Mouse (Mus musculus): ENCODE data around the gene Lcn2. TPM values are rescaled to one million over a fixed set of nuclear protein-coding genes. Genes with fewer than 3 reads are reported as not detected.

The Lcn2 gene
- polyA plus RNA-seq, 1 experiment from 2014 or later, result 8.0 TPM

- WGBS, result 65% methylated on average over 3 of the region's 3 CpGs
- no peak for ATAC-seq (replicated peaks; ENCODE audit: low FRiP score)
Measured at GRCm38 (mm10) chr2:32357710-32358109, 30.3 kb downstream of the Lcn2 start.

GRCm38 (mm10) chr2:32356216-32356615 lies 31.8 kb downstream of the Lcn2 start:
- H3K4me3 ChIP-seq (ENCODE audit: low read depth, low read length), result no peak overlapping the region
- no peak overlapping the region for H3K9ac ChIP-seq (ENCODE audit: low read depth, low read length)
- no peaks in the 10 kb centered on the region for H3K36me3 ChIP-seq (ENCODE audit: control insufficient read depth, insufficient read depth, low read length)
- H3K27me3 ChIP-seq (replicated peaks; ENCODE audit: control insufficient read depth, insufficient read depth, low read length), result peaks cover 18% of the 10 kb centered on the region
- H3K27ac ChIP-seq (ENCODE audit: low read depth, low read length), result no peak overlapping the region
- no peak for ATAC-seq (replicated peaks; ENCODE audit: low FRiP score)
- WGBS, result 75% methylated on average over 10 of the region's 10 CpGs
- H3K4me1 ChIP-seq (replicated peaks; ENCODE audit: control insufficient read depth, insufficient read depth, low read length), result peaks cover 23% of the 10 kb centered on the region
- DNase-seq (ENCODE audit: low spot score), result no peak
- H3K9me3 ChIP-seq (ENCODE audit: control insufficient read depth, low read length), result no peaks in the 10 kb centered on the region
- no peak overlapping the region for H3K4me2 ChIP-seq

More at GRCm38 (mm10) chr2:32357710-32358109, 30.3 kb downstream of the Lcn2 start:
- Histone ChIP-seq H3K4me1 (replicated peaks; ENCODE audit: control insufficient read depth, insufficient read depth, low read length) (peaks cover 20% of the 10 kb centered on the region), H3K4me3 (ENCODE audit: low read depth, low read length) (no peak overlapping the region), H3K27ac (ENCODE audit: low read depth, low read length) (no peak overlapping the region), H3K36me3 (ENCODE audit: control insufficient read depth, insufficient read depth, low read length) (no peaks in the 10 kb centered on the region), H3K4me2 (no peak overlapping the region), H3K9ac (ENCODE audit: low read depth, low read length) (no peak overlapping the region), H3K27me3 (replicated peaks; ENCODE audit: control insufficient read depth, insufficient read depth, low read length) (peaks cover 3% of the 10 kb centered on the region), H3K9me3 (ENCODE audit: control insufficient read depth, low read length) (no peaks in the 10 kb centered on the region)
- DNase-seq (ENCODE audit: low spot score), result no peak

- H3K27ac ChIP-seq (ENCODE audit: low read depth, low read length), result no peak overlapping the region
- H3K9ac ChIP-seq (ENCODE audit: low read depth, low read length), result no peak overlapping the region
- H3K4me3 ChIP-seq (ENCODE audit: low read depth, low read length), result no peak overlapping the region
- DNase-seq (ENCODE audit: low spot score) (no peak), ATAC-seq (replicated peaks; ENCODE audit: low FRiP score) (no peak)
- H3K4me1 ChIP-seq (replicated peaks; ENCODE audit: control insufficient read depth, insufficient read depth, low read length), result peaks cover 17% of the 10 kb centered on the region
- peaks cover 32% of the 10 kb centered on the region for H3K27me3 ChIP-seq (replicated peaks; ENCODE audit: control insufficient read depth, insufficient read depth, low read length)
- no peaks in the 10 kb centered on the region for H3K9me3 ChIP-seq (ENCODE audit: control insufficient read depth, low read length)
- H3K4me2 ChIP-seq, result no peak overlapping the region
- no peaks in the 10 kb centered on the region for H3K36me3 ChIP-seq (ENCODE audit: control insufficient read depth, insufficient read depth, low read length)
- 75% methylated on average over 3 of the region's 3 CpGs for whole genome bisulfite sequencing
Measured at GRCm38 (mm10) chr2:32354336-32354895, 33.6 kb downstream of the Lcn2 start.

DNA sequence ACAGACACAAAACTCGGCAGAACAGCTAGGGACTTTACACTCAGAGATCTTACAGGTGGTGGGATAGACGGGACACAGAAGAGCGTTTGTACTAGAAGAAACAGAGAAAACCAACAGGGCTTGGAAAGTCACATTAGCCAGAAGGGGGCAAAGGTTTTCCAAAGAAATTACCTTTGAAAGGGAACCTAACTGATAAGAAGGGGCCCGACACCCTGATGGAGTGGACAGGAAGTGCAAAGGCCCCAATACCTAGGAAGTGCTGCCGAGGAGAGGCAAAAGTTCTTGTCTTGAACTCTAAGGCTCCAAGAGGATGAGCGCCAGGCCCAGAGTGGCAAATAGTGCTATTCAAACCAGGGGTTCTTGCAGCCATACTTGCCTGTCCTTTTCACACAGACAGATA lies 34.2 kb downstream of the Lcn2 start:
- ATAC-seq (replicated peaks; ENCODE audit: low FRiP score), result no peak
- H3K27ac ChIP-seq (ENCODE audit: low read depth, low read length), result no peak overlapping the region
- H3K9me3 ChIP-seq (ENCODE audit: control insufficient read depth, low read length), result no peaks in the 10 kb centered on the region
- no peaks in the 10 kb centered on the region for H3K36me3 ChIP-seq (ENCODE audit: control insufficient read depth, insufficient read depth, low read length)
- H3K4me1 ChIP-seq (replicated peaks; ENCODE audit: control insufficient read depth, insufficient read depth, low read length), result peaks cover 17% of the 10 kb centered on the region
- H3K27me3 ChIP-seq (replicated peaks; ENCODE audit: control insufficient read depth, insufficient read depth, low read length), result peaks cover 34% of the 10 kb centered on the region
- DNase-seq (ENCODE audit: low spot score), result no peak
- H3K4me2 ChIP-seq, result peak overlapping the region; percentile 98
- no peak overlapping the region for H3K9ac ChIP-seq (ENCODE audit: low read depth, low read length)
- WGBS, result 41% methylated on average over 6 of the region's 6 CpGs
- H3K4me3 ChIP-seq (ENCODE audit: low read depth, low read length), result no peak overlapping the region

DNA sequence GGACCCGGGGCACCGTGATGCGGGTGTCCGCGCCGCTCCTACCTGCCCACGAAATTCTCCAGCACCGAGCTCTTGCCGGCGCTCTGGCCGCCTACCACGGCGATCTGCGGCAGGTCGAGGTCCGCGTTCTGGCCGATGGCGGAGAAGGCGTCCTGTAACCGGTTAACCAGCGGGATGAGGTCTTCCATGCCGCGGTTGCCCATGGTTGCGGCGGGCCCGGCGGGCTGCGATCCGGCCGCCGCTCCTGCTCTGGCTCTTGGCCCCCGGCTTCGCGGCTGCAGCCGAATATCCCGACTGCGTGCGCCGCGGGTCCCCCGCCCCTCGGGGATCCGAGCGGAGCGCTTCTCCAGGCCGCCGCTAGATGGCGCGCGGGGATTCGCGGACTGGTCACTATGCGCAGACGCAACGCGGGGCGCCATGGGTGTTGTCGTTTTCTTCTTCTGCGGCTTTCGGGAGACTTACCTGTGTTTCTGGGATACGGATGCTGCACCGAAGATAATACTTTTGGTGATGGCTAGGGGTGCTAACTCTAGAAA lies 35.0 kb downstream of the Lcn2 start, which contains the start of gene Dnm1:
Gene Dnm1 (minus strand): TSS at position 332 of the 536 bp plus-strand sequence.
- under 1% methylated on average over 63 of the region's 63 CpGs for WGBS
- H3K27ac ChIP-seq (ENCODE audit: low read depth, low read length), result no peak within 1 kb of the TSS
- H3K36me3 ChIP-seq (ENCODE audit: control insufficient read depth, insufficient read depth, low read length), result no peaks in the 10 kb centered on the region
- H3K4me1 ChIP-seq (replicated peaks; ENCODE audit: control insufficient read depth, insufficient read depth, low read length), result peaks cover 17% of the 10 kb centered on the region
- peak; percentile 79 for ATAC-seq (replicated peaks; ENCODE audit: low FRiP score)
- H3K4me3 ChIP-seq (ENCODE audit: low read depth, low read length), result peak within 1 kb of the TSS; percentile 63
- no peaks in the 10 kb centered on the region for H3K9me3 ChIP-seq (ENCODE audit: control insufficient read depth, low read length)
- peak within 1 kb of the TSS; percentile 98 for H3K4me2 ChIP-seq
- peaks cover 38% of the 10 kb centered on the region for H3K27me3 ChIP-seq (replicated peaks; ENCODE audit: control insufficient read depth, insufficient read depth, low read length)
- peak within 1 kb of the TSS; percentile 67 for H3K9ac ChIP-seq (ENCODE audit: low read depth, low read length)
- peak; percentile 91 for DNase-seq (ENCODE audit: low spot score)

DNA sequence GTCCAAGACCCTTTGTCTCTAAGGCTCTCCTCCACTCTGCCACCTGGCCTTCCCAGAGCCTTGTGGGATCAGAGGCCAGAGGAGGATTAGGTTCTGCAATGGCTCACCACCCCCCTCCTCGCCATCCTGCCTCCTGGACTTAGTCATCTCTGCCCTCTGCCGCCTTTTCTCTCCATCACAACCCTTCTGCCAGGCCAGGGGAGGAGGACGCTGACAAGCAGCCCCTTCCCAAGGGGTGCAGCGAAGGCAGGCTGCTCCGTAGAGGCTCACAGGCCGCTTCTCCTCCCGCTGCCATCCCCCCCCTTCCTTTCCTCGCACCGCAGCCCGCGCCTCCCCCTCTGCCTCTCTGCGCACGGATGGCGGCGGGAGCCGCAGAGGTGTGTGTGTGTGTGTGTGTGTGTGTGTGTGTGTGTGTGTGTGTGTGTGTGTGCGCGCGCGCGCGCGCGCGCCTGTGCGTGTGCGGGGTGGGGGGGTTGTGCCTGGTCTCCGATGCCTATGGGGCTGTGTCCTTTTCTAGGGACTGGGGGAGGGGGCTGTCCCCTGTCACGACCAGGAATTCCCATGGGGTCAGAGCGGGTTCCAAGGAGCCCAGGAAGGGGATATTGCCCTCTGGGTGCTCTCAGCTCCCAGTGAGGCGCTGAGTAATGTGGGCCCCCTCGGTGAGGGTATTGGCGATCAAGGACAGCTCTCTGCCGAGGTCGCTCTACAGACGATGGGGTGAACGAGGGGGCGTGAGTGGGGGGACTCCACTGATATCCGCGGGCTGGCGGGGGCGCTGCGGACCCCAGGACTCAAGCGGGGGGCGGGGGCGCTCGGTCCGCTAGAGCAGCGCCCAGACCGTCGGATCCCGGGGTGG lies 35.7 kb downstream of the Lcn2 start, which contains the start of gene Ciz1:
Gene Ciz1 (plus strand): TSS at position 177 of the 856 bp plus-strand sequence.
- peak within 1 kb of the TSS; percentile 98 for H3K4me2 ChIP-seq
- no peak within 1 kb of the TSS for H3K27ac ChIP-seq (ENCODE audit: low read depth, low read length)
- ATAC-seq (replicated peaks; ENCODE audit: low FRiP score), result peak; percentile 24
- DNase-seq (ENCODE audit: low spot score), result no peak
- peaks cover 17% of the 10 kb centered on the region for H3K4me1 ChIP-seq (replicated peaks; ENCODE audit: control insufficient read depth, insufficient read depth, low read length)
- H3K27me3 ChIP-seq (replicated peaks; ENCODE audit: control insufficient read depth, insufficient read depth, low read length), result peaks cover 39% of the 10 kb centered on the region
- WGBS, result 3% methylated on average over 47 of the region's 52 CpGs
- H3K9ac ChIP-seq (ENCODE audit: low read depth, low read length), result peak within 1 kb of the TSS; percentile 67
- no peaks in the 10 kb centered on the region for H3K36me3 ChIP-seq (ENCODE audit: control insufficient read depth, insufficient read depth, low read length)
- H3K4me3 ChIP-seq (ENCODE audit: low read depth, low read length), result peak within 1 kb of the TSS; percentile 63
- no peaks in the 10 kb centered on the region for H3K9me3 ChIP-seq (ENCODE audit: control insufficient read depth, low read length)

DNA sequence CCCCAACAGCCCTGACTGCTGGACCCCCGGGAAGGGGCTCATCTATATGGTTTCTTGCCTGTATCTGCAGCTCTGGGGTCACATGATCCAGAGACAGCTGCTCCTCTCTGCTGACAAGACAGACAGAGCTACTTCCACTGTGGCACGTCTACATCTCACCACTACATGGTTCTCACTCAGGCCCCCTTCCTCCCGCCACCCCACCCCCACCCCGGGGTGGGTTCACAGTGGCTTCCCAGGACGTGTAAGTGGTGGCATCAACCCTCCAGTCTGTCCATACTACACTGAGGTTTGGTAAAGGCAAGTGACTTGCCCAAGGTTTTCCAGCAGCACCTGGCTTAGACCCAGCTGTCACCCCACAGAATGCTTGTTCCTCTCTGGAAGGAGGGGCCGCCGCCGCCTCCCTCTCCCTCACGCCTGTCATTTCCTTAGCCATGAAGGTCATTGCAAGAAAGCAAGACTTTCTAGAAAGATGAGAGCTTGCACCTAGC lies 36.5 kb downstream of the Lcn2 start:
- Histone ChIP-seq H3K4me2 (peak overlapping the region; percentile 98), H3K27ac (ENCODE audit: low read depth, low read length) (no peak overlapping the region), H3K9me3 (ENCODE audit: control insufficient read depth, low read length) (no peaks in the 10 kb centered on the region), H3K4me3 (ENCODE audit: low read depth, low read length) (peak overlapping the region; percentile 63), H3K27me3 (replicated peaks; ENCODE audit: control insufficient read depth, insufficient read depth, low read length) (peaks cover 43% of the 10 kb centered on the region), H3K36me3 (ENCODE audit: control insufficient read depth, insufficient read depth, low read length) (no peaks in the 10 kb centered on the region), H3K9ac (ENCODE audit: low read depth, low read length) (no peak overlapping the region), H3K4me1 (replicated peaks; ENCODE audit: control insufficient read depth, insufficient read depth, low read length) (peaks cover 17% of the 10 kb centered on the region)
- ATAC-seq (replicated peaks; ENCODE audit: low FRiP score), result no peak
- no peak for DNase-seq (ENCODE audit: low spot score)
- WGBS, result 49% methylated on average over 9 of the region's 9 CpGs

DNA sequence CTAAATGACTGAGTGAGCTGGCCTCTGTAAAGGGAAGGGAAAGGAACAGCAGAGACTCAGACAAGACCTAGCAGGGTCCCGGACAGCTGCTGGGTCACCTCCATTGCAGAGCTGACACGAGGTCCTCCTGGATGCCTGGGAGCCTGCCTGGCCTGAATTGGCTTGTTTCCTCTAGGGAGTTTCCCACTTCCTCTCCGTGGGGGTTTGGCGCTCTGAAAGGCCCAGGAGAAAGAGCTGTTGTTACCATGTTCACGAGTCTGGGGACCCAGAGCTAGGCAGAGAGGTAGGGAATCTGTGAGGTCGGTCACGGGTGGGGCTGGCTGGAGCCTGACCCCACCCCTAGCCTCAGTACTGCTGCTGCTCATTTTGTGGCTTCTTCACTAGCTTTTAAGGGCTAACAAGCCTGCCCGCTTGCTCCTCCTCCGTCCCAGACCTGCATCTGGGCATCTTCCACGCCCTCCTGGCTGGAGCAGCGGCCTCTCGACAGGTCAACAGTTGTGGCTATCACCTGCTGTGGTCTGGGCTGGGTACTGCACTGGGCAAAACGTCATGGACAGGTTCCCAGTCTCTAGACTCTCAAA lies 37.5 kb downstream of the Lcn2 start:
- H3K27ac ChIP-seq (ENCODE audit: low read depth, low read length), result no peak overlapping the region
- peaks cover 17% of the 10 kb centered on the region for H3K4me1 ChIP-seq (replicated peaks; ENCODE audit: control insufficient read depth, insufficient read depth, low read length)
- no peak for DNase-seq (ENCODE audit: low spot score)
- no peak overlapping the region for H3K4me3 ChIP-seq (ENCODE audit: low read depth, low read length)
- H3K9me3 ChIP-seq (ENCODE audit: control insufficient read depth, low read length), result no peaks in the 10 kb centered on the region
- no peak for ATAC-seq (replicated peaks; ENCODE audit: low FRiP score)
- 48% methylated on average over 13 of the region's 13 CpGs for WGBS
- H3K4me2 ChIP-seq, result no peak overlapping the region
- H3K9ac ChIP-seq (ENCODE audit: low read depth, low read length), result no peak overlapping the region
- H3K36me3 ChIP-seq (ENCODE audit: control insufficient read depth, insufficient read depth, low read length), result no peaks in the 10 kb centered on the region
- peaks cover 43% of the 10 kb centered on the region for H3K27me3 ChIP-seq (replicated peaks; ENCODE audit: control insufficient read depth, insufficient read depth, low read length)

All from liver, embryonic 11.5 days (tissue).